Mouse (Mus musculus) adrenal gland, adult 10 weeks (tissue): ENCODE measurements around the gene Ctnnal1. TPM values are rescaled to one million over a fixed set of nuclear protein-coding genes. Genes with fewer than 3 reads are reported as not detected.

Experiments used
- polyA plus RNA-seq: library from polyadenylated mRNA; stranded (reverse); fragments of 350-450 nt; fragmentation: Illumina TruSeq; extraction: RNeasy Lipid Tissue Mini Kit (QIAGEN cat#74804); gene quantifications from one replicate; pipeline ENCODE4 v1.2.3, GENCODE M21; 2014; ENCODE audit warnings: low read depth, low replicate concordance

Ctnnal1 gene
- 26.1 TPM for polyA plus RNA-seq

GRCm38 (mm10) chr4:56865003-56865511 lies at the start of gene Ctnnal1:
Gene Ctnnal1 (minus strand): TSS chr4:56865188.

GRCm38 (mm10) chr4:56801907-56802668 lies 62.9 kb downstream of the Ctnnal1 start, which contains the start of the genes Elp1 and Fam206a:
Gene Elp1 (minus strand): TSS chr4:56802331.
Gene Fam206a (plus strand): TSS chr4:56802345.

Other genes with a start within 250 kb of the Ctnnal1 start
- gene Gm26657, start 125.1 kb downstream of the Ctnnal1 start, polyA plus RNA-seq: not detected
- gene Actl7b, start 123.7 kb downstream of the Ctnnal1 start, polyA plus RNA-seq: not detected
- not detected for gene Actl7a, start 121.8 kb downstream of the Ctnnal1 start, polyA plus RNA-seq
- 49.2 TPM for gene Elp1, start 62.9 kb downstream of the Ctnnal1 start, polyA plus RNA-seq
- 25.0 TPM for gene Fam206a, start 62.8 kb downstream of the Ctnnal1 start, polyA plus RNA-seq
- 91.4 TPM for gene Tmem245, start 82.2 kb upstream of the Ctnnal1 start, polyA plus RNA-seq
- 1.3 TPM for gene Frrs1l, start 125.2 kb upstream of the Ctnnal1 start, polyA plus RNA-seq